Mouse (Mus musculus) retina, postnatal 1 day (tissue): ENCODE data around the gene Slc7a11.
"Not testable (repeated sequence)": the region's sequence is repeated elsewhere in the genome, so short reads cannot be mapped to it uniquely, and the experiment has no call there.

Source experiments
- DNase-seq: peaks from one replicate; pipeline ENCODE4 v3.0.0-alpha.2; 2012

The Slc7a11 gene

DNA sequence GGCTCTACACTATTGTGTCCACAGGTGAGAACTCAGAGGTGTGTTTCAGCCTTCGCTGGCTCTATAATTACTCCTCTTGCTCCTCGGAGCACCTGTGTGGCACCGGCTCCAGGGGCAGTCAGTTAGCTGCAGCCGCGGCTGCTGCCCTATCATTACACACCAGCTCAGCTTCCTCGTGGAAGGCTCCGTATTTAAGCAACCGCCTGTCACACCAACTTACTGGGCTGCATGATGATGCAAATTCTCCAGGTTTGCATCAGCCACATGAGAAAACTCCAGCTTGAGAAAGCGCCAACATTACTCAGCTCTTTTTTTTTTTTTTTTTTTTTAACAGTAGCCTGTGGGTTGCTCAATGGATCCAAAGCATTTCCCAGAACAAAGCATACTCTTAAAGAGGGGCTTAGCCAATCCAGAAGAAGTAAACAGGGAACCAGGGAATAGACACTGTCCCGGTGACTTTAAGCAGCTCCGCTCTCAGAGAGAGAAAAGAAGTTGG is at the start of gene Slc7a11:
Gene Slc7a11 (minus strand): TSS at position 194 of the 496 bp plus-strand sequence.
- DNase-seq, result peak; percentile 75

DNA sequence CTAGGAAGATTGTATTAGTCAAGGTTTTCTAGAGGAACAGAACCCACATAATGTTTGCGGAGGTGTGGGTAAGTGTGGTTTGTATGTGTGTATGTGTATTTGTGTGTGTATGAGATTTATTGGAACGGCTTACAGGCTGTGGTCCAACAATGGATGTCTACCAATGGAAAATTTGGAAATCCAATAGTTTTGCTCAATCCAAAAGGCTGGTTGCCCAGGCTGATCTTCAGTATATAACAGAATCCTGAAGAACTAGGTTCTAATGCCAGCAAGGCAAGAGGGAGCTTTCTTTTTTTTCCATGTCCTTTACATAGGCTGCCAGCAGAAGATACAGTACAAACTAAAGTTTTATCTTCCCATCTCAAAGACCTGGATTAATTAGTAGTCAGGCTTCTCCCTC is 48.3 kb upstream of the Slc7a11 start:
- DNase-seq, result no peak

DNA sequence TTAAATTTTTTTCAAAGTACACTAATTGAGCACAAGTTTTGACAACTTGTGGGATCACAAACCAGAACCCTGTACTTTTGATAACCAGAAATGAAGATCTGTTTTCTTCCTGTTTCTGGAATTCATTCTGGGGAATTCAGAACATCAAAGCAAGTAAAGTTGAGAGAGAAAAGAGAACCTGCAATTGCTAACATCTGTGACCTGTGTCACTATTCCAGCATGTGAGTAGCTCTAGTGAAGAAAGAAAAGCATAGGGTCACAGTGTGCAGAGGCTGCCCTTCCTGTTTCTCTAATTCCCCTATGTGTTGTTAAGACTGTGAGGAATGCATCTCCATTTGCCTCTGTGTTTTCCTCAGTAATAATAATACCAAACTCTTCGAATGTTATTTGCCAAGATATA is 40.7 kb upstream of the Slc7a11 start:
- DNase-seq, result no peak

DNA sequence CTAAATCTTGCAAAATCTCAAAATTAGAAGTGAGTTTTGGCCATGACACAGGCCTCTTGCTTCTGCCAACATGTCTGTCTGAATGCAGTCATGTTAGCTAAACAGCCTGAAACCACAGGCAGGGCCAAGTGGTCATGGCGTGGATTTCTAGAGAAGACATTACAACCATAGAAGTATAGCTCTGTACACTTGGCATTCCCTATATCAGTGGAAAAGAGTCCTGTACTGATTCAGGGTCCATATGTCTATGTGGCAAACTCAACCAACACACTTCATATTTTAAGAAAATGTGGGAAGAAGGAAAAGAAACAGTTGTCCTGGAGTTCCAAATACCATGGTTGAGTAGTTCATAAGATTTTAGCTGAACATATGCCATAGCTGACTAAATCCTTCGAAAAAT is 18.8 kb upstream of the Slc7a11 start:
- no peak for DNase-seq

DNA sequence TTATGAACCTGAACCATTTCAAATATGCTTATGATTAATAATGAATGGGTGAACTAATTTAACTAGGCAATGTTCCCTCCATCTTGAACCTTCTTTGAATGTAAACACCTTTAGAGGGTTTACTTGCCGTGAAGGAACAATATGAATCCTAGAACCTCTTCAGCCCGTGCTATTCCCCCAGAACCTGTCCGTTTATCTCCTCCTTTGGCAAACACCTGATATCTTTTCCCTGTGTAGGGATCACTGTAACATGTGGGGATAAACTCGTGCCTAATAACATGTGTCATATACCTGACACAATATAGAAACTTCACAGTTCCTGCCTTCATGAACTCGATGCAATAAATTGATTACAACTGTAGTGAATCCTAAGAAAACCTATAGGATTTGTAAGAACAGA is 13.7 kb upstream of the Slc7a11 start:
- DNase-seq, result no peak

DNA sequence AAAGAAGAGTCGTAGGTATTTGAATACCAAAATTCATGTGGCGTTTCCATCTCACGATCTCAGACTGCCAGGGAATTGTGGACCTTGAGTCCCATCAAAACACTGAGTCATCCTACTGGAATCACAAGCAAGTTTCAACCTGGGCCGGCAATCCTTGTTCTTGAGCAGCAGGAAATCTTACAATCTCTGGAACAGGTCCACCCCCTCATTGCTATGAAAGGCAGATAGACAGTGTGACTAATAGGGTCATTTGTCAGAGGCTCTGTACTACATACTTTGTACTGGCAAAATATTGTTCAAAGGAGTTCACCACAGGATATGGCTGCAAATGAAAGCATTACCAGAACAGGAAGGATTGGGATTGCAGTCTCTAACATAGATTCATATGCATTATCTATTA is 13.2 kb upstream of the Slc7a11 start:
- DNase-seq, result no peak

DNA sequence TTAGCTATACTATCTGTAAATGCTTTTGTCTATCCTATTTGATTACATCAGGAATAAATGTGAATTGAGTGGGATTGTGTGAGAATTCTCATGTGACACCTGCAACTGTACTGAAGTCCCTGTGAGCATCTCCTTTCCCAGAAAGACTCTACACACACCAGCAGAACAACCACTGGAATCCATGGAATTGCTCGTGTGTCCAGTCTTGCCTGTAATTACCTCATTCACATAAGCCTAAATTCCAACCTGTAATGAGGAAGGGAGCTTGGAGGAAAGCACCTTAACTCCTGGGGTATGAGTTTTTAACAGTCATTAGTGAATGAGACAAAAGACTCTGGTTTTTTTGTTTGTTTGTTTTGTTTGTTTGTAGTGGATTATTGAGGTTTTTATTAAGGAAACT is 12.6 kb upstream of the Slc7a11 start:
- no peak for DNase-seq

DNA sequence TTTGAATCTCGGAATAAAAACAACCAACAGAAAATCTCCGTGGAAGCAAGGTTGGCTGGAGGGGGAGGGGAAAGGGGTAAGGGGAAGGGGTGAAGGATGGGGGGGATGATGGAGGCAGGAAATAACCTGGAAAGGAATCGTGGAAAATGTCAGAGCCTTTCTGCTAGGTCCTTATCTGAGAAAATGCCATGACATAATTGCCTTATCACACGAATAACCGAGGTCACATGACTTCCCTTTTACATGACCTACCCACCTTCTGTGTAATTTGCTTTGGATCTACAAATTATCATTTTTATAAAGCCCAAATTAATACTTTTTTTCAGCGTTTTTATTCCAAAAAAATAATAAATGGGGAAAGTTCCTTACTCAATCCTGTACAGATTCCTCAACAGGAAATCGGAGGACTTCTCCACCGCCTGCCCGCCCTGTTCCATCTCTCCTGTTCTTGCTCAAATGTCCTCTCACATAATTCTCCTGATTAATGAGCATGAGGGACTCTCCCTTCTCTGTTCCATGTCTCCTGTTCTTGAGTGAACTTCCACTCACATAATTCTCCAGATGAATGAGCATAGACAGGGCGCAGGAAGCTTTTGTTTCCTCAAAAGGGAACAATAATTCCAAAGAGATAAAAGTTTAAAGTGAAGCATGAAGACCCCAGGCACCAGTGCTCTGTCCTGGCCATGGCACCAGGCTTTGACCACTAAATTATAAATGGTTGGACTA is 1.8 kb upstream of the Slc7a11 start:
- DNase-seq, result peak; percentile 89

DNA sequence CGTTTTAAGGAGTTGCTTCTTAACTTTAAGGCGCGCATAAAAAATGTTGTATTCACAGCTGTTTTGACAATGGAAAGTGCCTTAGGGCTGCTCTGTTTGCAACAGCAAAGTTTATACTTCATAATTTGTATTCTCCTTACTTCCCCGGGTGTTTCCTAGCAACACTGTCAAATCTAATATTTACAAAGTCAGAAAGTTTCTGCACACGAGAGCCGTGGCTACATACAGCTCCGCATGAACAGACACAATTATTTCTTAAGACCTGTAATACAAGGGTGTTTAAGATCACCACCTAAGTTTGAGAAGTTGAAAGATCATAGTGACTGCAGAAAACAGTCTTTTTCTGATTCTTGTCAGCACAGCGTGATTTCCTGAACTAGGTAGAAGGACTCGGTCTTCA is 528 bp upstream of the Slc7a11 start:
- no peak for DNase-seq

DNA sequence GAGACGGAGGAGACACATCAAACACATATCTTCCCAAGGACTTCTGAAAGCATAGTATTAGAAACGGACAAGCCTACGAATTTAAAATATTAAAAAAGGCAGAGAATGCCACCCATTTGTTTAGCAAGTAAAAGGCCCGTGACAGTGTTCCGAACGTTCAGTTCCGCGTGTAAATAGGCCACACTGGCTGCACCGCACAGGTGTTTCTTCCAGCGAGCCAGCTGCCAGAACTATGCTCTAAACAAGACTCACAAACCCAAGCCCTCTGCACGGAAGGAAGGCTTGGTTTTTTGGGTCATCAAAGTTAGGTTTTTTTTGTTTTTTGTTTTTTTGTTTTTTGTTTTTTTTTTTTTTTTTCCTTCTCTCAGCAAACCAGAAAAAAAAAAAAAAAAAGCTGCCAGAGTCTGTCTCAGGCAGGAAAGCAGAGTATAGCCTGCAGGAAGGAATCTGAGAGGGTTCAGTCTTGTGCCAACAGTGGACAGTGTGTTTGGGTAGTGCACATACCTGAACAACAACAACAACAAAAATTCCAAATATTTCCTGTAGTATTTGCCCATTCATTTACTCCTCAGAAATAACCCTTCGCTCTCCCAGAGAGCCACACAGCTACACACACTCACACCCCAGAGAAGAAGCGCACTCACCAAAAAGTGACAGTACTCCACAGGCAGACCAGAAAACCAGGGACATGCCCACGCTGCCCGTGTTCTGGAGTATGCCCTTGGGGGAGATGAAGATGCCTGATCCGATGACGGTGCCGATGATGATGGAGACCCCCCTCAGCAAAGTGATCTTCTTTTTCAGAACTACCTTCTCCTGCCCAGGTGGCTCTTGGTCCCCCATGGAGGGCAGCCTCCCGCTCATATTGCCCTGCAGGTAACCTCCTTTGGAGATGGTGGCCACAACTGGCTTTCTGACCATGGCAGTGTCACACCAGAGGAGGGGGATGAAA is 797 bp downstream of the Slc7a11 start:
- peak; percentile 15 for DNase-seq

DNA sequence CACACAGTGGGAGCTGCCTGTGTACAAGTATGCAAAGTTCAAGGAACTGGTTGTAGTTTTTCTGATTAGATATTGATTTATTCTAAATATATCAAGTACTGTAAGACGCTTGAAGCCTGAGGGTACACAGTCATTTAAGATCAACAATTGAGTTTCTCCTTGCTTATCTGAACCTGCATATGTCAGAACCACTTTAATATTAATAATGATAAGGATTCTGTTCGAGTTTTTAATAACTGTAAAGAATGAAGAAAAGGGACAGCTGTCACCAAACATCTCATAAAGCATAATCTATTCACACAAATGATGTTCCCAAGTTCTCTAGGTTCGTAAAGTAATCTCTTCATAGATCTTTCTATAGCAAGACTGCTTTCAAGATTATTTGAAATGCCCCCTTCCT is 2.1 kb downstream of the Slc7a11 start:
- DNase-seq, result no peak

DNA sequence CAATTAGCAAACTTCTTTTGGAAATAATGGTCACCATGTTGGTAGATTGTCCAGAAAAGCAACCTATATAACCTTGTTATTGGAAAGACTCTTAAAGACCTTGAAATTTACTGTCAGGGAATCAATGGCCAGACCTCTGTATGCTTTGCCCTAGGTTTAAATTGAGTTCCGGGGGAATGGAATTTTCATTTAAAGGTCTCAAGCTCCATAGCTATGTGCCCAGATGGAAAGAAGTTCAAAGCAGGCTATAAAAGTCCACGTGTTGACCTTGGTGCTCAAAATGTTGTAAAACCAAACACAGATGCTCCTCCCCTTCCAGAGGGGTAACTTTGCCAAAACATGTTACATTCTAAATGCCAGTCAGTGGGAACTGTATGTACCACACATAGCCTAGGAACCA is 3.0 kb downstream of the Slc7a11 start:
- DNase-seq, result no peak

DNA sequence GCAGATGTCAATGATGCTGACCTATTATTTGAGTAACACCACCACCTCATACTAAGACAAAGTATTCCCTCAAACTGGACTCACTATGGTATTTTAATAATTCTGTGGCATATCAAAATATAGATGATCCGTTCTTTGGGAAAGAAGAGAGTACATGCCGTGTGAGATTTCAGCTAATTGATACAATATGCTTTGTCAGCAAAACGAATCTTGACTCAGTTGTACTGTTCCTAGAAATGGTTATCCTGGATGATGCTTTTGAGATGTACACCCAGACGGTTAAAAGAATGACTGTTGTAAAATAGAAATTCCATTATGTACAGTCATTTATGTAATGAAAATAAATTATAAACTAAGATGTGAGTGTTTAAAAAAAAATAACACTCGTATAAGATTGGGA is 4.0 kb downstream of the Slc7a11 start:
- DNase-seq, result no peak

DNA sequence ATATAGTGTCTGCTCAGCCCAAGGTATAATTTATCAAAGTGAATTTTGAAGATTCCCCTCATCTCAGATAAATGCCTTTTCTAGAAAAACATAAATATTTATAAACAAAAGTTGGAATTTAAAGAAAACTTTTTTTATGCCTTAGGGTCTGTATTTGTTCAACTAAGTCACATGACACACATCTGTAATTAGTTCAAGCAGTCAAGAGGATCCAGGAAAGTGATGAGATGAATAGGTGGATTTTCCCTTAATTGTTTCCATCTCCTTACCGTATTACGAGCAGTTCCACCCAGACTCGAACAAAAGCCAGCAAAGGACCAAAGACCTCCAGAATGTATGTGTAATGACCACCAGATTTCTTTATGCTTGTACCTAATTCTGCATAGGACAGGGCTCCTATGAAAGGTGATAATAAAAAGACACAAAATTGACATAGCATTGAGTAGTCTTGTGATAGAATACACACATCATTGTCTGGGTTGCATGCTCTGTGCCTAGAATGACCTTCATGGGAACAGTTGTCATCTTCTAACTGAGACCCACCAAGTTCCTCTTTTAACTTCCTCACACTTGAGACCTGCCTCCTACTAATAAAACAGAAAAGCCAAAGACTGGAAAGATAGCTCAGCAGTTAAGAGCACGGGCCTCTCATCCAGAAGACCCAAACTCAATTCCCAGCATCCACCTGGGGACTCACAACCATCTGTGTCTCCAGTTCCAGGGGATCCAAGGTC is 4.7 kb downstream of the Slc7a11 start:
- DNase-seq, result no peak

DNA sequence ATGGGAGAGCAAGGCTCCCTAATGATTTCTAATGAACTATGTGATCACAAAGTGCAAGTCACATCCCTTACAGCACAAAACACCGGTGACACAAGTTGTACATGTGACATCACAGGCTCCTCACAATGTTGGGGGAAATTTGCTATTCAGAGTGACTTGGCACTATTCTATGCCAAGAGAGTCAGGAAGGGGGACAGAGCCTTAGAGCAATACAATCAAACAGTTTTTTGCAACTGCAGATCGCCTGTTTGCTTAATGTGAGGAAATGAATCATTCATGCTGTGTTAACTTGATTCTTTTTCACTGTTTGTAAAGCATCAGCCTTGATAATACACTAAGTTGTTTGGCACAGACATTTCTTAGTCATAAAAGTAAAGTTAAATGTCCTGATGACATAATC is 5.3 kb downstream of the Slc7a11 start:
- not testable (repeated sequence) for DNase-seq

DNA sequence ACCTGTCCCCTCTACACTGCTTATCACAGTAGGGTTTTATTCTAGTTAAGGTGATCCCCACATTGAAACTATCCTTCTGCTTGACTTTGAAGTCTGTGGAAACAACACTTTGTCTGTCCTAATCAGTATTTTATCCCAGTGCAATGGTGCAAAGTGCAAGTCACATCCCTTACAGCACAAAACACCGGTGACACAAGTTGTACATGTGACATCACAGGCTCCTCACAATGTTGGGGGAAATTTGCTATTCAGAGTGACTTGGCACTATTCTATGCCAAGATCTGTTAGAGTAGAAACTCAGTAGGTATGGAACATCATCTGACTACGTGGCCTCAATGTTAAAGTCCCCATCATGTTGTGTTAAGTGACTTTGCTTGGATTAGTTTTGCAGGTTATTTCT is 7.0 kb downstream of the Slc7a11 start:
- DNase-seq, result not testable (repeated sequence)

DNA sequence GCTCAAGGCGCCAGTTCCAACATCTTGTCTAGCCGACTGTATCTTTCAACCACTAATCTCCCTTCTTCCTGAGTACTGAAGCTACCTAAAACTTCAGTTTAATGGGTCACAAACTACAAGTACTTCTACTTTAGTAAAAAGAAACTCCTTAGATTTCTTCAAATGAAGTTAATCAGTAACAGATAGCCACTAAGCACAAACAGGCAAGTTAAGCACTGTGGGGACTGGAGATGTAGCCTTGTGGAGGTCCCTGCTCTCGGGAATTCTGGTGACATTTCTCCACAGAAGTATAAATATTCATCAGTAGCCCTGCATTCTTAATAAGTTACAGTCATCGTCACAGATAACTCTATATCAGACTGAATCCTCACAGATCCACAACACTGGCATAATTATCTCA is 9.6 kb downstream of the Slc7a11 start:
- no peak for DNase-seq

DNA sequence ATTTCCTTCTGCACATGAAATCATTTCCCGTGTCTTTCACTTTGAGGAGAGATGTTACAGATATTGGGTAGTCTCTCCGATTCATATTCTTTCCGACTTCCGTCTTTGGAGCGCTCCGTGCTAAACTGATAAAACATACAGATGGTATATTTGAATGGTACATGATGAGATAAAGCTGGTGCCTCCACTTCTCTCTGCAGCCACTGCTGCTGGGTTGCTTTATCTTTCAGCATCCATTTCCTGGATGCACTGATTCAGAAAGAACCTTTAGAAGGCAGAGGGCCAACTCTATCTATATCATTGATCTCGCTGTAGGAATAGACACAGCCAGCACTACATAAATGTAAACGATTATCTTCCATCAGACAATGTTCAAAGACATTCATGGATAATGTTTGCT is 12.6 kb downstream of the Slc7a11 start:
- no peak for DNase-seq

DNA sequence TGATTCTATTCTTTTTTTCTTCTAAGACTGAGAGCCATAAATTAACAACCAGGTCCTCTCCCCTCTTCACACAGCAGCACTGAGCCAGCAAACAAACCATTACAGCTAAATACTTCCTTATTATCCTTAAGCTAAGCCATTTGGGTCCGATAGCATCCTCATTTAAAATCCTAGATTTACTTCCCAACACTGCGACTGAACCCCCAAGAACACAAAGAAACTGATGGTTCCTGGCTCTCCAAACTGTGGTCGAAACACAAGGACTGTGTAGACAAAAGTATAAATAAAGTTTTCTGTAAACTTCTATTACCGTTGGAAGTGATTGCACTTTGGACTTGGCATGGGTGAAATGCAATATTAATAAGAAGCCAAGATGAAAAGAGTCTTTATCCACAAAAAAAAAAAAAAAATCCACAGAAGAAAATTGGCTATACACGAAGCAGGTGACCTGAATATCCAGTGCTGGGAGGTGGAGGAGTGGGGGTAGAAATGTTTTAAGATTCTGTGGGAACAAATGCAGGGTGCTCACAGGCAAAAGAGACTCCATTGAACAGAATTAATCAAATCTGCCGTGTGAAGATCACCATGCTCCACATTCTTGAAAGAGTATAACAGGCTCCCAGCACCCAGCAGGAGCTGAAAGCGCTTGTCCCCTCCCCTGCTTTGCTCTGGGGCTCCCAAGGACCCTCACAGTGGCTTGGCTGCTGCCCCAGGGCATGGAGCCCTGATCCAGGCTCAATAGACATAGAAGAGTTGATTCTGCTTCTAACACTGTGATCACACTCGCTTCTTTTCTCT is 21.7 kb downstream of the Slc7a11 start:
- DNase-seq, result peak; percentile 15

DNA sequence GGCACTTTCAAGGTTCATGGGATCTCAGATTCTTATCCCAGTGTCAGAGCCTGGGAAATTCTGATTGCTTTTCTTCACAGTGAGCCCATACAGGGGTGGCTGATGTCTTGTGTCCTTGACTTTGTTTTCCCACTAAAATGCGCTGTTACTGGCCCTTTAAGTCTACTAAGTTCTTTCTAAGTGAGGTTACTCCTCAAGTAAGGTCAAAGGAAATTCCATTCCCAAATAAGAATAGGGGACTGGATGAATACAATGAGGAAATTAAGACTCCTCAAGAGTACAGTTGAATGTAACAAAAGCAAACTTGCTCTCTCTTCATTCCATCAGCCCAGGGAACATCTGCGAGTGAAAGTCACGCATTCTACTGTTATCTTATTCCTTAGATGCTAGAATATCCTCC is 24.3 kb downstream of the Slc7a11 start:
- no peak for DNase-seq

DNA sequence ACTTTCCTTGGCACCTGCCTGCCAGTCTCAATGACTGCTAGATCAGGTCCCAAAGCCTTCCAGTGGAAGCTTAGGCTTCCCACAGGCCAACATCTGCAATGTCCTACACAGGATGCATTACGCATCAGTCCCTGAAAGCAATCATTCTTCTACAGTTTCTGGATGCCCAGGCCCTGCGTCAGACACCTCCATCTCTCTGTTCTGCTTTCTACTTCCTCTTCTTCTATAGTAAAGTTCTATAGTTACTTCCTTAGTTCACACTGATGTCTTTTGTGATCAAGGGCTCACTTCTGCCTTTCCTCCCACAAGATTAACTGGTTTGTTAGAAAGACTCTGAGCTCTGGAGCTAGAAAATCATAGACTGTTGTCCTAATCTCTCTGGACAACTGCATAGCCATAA is 36.6 kb downstream of the Slc7a11 start:
- no peak for DNase-seq

DNA sequence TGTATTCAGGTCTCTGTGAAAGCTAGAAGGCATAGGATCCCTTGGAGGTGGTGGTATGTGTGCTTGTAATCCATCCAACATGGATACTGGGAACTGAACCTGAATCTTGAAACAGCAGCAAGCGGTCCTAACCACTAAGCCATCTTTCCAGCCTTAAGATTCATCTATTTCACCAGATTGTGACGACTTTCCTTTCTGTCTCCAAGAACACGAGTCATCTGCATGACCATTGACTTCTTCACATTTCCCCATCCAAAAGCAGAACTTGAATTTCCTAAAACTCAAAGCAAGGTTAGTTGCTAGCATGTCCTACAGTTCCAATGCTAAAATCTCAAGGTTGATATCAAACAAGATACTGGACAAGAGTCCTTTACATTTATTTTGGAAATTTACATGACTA is 37.5 kb downstream of the Slc7a11 start:
- DNase-seq, result no peak
